Mouse (Mus musculus): Measurements from ENCODE around the gene Zmat3. TPM values are rescaled to one million over a fixed set of nuclear protein-coding genes. Genes with fewer than 3 reads are reported as not detected.

The Zmat3 gene
- total and polyA plus RNA-seq, 2 experiments from 2014 or later: 6.5 to 23.6 TPM

DNA sequence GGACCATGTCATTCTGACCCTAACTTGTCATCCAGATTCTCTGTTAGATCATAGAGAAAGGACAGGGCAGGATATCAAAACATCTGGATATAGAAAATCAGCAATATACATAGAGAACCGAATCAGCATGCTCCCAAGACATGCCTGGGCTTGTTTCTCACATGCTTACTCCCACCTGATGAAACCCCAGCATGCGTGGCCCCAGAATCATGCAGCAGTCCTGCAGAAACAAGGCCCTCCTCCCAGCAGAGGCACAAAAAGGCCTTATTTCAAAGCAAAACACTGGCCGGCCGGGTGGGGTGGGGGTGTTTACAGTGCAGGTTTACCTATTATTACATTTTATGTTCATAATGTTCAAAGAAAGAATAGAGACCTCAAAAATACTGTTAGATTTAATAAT is 1.6 kb downstream of the Zmat3 start:
- H3K27ac ChIP-seq: no peak overlapping the region; the same call in 1 of the 2 replicates
- H3K9me3 ChIP-seq (ENCODE audit: low read length): no peaks in the 10 kb centered on the region
- peak overlapping the region; percentile 92 for H3K9ac ChIP-seq (replicated peaks; ENCODE audit: low read length)
- peak overlapping the region; percentile 89 for H3K4me3 ChIP-seq (ENCODE audit: low read length)
- no peaks in the 10 kb centered on the region for H3K36me3 ChIP-seq (ENCODE audit: insufficient read depth, low read length)
- 29% methylated on average over 4 of the region's 4 CpGs for WGBS
- DNase-seq (ENCODE audit: low spot score) (peak; percentile 12), ATAC-seq (no peak)
- H3K4me1 ChIP-seq (ENCODE audit: insufficient read depth, low read length): peaks cover 12% of the 10 kb centered on the region
- no peak for TF ChIP-seq CTCF (IDR thresholded peaks at IDR 0.05; ENCODE audit: low read depth)
- no peaks in the 10 kb centered on the region for H3K27me3 ChIP-seq (ENCODE audit: insufficient read depth, low read length)
- peak overlapping the region; percentile 82 for H3K4me2 ChIP-seq (ENCODE audit: low read depth, low read length)

DNA sequence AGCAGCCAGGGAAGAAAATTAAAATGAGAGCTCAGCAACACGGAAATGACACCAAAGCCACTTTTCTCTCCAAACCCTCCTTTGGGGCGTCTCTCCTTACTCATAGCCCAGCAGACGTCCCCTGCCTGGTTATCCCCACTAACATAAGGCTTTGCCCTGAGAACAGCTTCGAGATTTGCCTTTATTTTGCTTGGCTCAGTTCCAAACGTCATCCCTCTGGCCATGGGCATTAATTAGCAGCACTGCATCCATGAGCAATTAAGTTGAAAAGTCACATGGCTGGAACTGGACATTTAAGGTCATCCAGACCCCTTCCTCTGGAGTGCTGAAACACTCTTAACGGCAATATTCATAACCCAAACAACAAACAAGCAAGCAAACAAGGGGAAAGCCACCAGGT is 4.6 kb downstream of the Zmat3 start:
- H3K4me2 ChIP-seq (ENCODE audit: low read depth, low read length): no peak overlapping the region
- no peaks in the 10 kb centered on the region for H3K27me3 ChIP-seq (ENCODE audit: insufficient read depth, low read length)
- no peaks in the 10 kb centered on the region for H3K36me3 ChIP-seq (ENCODE audit: insufficient read depth, low read length)
- no peak overlapping the region for H3K27ac ChIP-seq
- H3K9me3 ChIP-seq (ENCODE audit: low read length): no peaks in the 10 kb centered on the region
- H3K4me3 ChIP-seq (ENCODE audit: low read length): no peak overlapping the region
- no peak for TF ChIP-seq CTCF (IDR thresholded peaks at IDR 0.05; ENCODE audit: low read depth)
- WGBS: 28% methylated on average over 6 of the region's 6 CpGs
- ATAC-seq (no peak), DNase-seq (ENCODE audit: low spot score) (peak; percentile 52)
- no peak overlapping the region for H3K9ac ChIP-seq (replicated peaks; ENCODE audit: low read length)
- H3K4me1 ChIP-seq (ENCODE audit: insufficient read depth, low read length): peaks cover 7% of the 10 kb centered on the region

- H3K27ac ChIP-seq: no peak overlapping the region
- DNase-seq (ENCODE audit: low spot score): peak; percentile 61
- H3K4me3 ChIP-seq (ENCODE audit: low read length): no peak overlapping the region
- H3K4me2 ChIP-seq (ENCODE audit: low read depth, low read length): no peak overlapping the region
- no peaks in the 10 kb centered on the region for H3K27me3 ChIP-seq (ENCODE audit: insufficient read depth, low read length)
- no peaks in the 10 kb centered on the region; the same call in 1 of the 2 replicates for H3K4me1 ChIP-seq (ENCODE audit: insufficient read depth, low read length)
- TF ChIP-seq CTCF (IDR thresholded peaks at IDR 0.05; ENCODE audit: low read depth): no peak
- 0 out of 2 replicates have a peak, but pooled peaks have one; percentile 39 for ATAC-seq
- H3K36me3 ChIP-seq (ENCODE audit: insufficient read depth, low read length): peaks cover 11% of the 10 kb centered on the region; the same call in 1 of the 2 replicates
- no peak overlapping the region for H3K9ac ChIP-seq (replicated peaks; ENCODE audit: low read length)
- WGBS: 57% methylated on average over 6 of the region's 6 CpGs
- no peaks in the 10 kb centered on the region for H3K9me3 ChIP-seq (ENCODE audit: low read length)
Measured at GRCm38 (mm10) chr3:32347881-32348280, 17.9 kb downstream of the Zmat3 start.

- Histone ChIP-seq H3K4me3 (ENCODE audit: low read length) (no peak overlapping the region), H3K36me3 (ENCODE audit: insufficient read depth, low read length) (peaks cover 23% of the 10 kb centered on the region; the same call in 1 of the 2 replicates), H3K27me3 (ENCODE audit: insufficient read depth, low read length) (no peaks in the 10 kb centered on the region), H3K4me1 (ENCODE audit: insufficient read depth, low read length) (no peaks in the 10 kb centered on the region; the same call in 1 of the 2 replicates), H3K4me2 (ENCODE audit: low read depth, low read length) (no peak overlapping the region), H3K9me3 (ENCODE audit: low read length) (no peaks in the 10 kb centered on the region), H3K27ac (no peak overlapping the region), H3K9ac (replicated peaks; ENCODE audit: low read length) (no peak overlapping the region)
- DNase-seq (ENCODE audit: low spot score): no peak
- 80% methylated on average over 11 of the region's 11 CpGs for WGBS
- no peak for TF ChIP-seq CTCF (IDR thresholded peaks at IDR 0.05; ENCODE audit: low read depth)
- ATAC-seq: no peak
Measured at GRCm38 (mm10) chr3:32345249-32345648, 20.6 kb downstream of the Zmat3 start.

- Histone ChIP-seq H3K4me3 (ENCODE audit: low read length) (no peak overlapping the region), H3K9ac (replicated peaks; ENCODE audit: low read length) (no peak overlapping the region), H3K4me1 (ENCODE audit: insufficient read depth, low read length) (no peaks in the 10 kb centered on the region; the same call in 1 of the 2 replicates), H3K9me3 (ENCODE audit: low read length) (no peaks in the 10 kb centered on the region), H3K27ac (no peak overlapping the region), H3K4me2 (ENCODE audit: low read depth, low read length) (no peak overlapping the region), H3K36me3 (ENCODE audit: insufficient read depth, low read length) (peaks cover 23% of the 10 kb centered on the region; the same call in 1 of the 2 replicates), H3K27me3 (ENCODE audit: insufficient read depth, low read length) (no peaks in the 10 kb centered on the region)
- DNase-seq (ENCODE audit: low spot score): no peak
- TF ChIP-seq CTCF (IDR thresholded peaks at IDR 0.05; ENCODE audit: low read depth): peak; percentile 50
- 74% methylated on average over 5 of the region's 5 CpGs for WGBS
- ATAC-seq: no peak
Measured at GRCm38 (mm10) chr3:32344825-32345224, 21.0 kb downstream of the Zmat3 start.

- Histone ChIP-seq H3K9ac (replicated peaks; ENCODE audit: low read length) (no peak overlapping the region), H3K4me1 (ENCODE audit: insufficient read depth, low read length) (no peaks in the 10 kb centered on the region; the same call in 1 of the 2 replicates), H3K27me3 (ENCODE audit: insufficient read depth, low read length) (no peaks in the 10 kb centered on the region), H3K4me2 (ENCODE audit: low read depth, low read length) (no peak overlapping the region), H3K36me3 (ENCODE audit: insufficient read depth, low read length) (peaks cover 23% of the 10 kb centered on the region; the same call in 1 of the 2 replicates), H3K9me3 (ENCODE audit: low read length) (no peaks in the 10 kb centered on the region), H3K4me3 (ENCODE audit: low read length) (no peak overlapping the region), H3K27ac (peak overlapping the region; percentile 58; the same call in 1 of the 2 replicates)
- no peak for TF ChIP-seq CTCF (IDR thresholded peaks at IDR 0.05; ENCODE audit: low read depth)
- ATAC-seq (peak; percentile 88), DNase-seq (ENCODE audit: low spot score) (peak; percentile 54)
- WGBS: 59% methylated on average over 12 of the region's 12 CpGs
Measured at GRCm38 (mm10) chr3:32343371-32343770, 22.4 kb downstream of the Zmat3 start.

GRCm38 (mm10) chr3:32341434-32341833 is 24.4 kb downstream of the Zmat3 start:
- no peak for ATAC-seq
- Histone ChIP-seq H3K4me3 (ENCODE audit: low read length) (no peak overlapping the region), H3K36me3 (ENCODE audit: insufficient read depth, low read length) (peaks cover 23% of the 10 kb centered on the region; the same call in 1 of the 2 replicates), H3K27ac (no peak overlapping the region), H3K4me2 (ENCODE audit: low read depth, low read length) (no peak overlapping the region), H3K9ac (replicated peaks; ENCODE audit: low read length) (no peak overlapping the region), H3K27me3 (ENCODE audit: insufficient read depth, low read length) (no peaks in the 10 kb centered on the region), H3K4me1 (ENCODE audit: insufficient read depth, low read length) (no peaks in the 10 kb centered on the region), H3K9me3 (ENCODE audit: low read length) (no peaks in the 10 kb centered on the region)
- TF ChIP-seq CTCF (IDR thresholded peaks at IDR 0.05; ENCODE audit: low read depth): no peak
- WGBS: 92% methylated on average over 19 of the region's 19 CpGs
- no peak for DNase-seq (ENCODE audit: low spot score)
